27 mouse cellular contexts compared by ENCODE assay signal in genomic region chr15:81561996-81562395, GRCm38 (mm10). TPM values are rescaled to one million over a fixed set of nuclear protein-coding genes. Genes with fewer than 3 reads are reported as not detected.
DNase-seq lines count a peak whose midpoint lies in the region; ATAC-seq and TF ChIP-seq lines count a peak whose summit lies in the region.
"Had no signal": no experiment of that assay in that cellular context is flagged by ENCODE, and none has a peak within 500 bp of the region (broad histone marks: within the 10 kb centered on the region; RNA-seq: fewer than 3 reads in every experiment).

No protein-coding gene starts in this region.

- dilution Hi-C loops in CH12.LX (cut with MboI; ENCODE audit: extremely low pct_ligation_motif_present, extremely low pct_unique_long_range_greater_than_20kb, low sequenced_read_pairs) = no loop called here

- WGBS in thymus, adult 2 months = 15% methylated on average over 9 of the region's 9 CpGs
- WGBS in forebrain, postnatal 0 days = 85% methylated on average over 9 of the region's 9 CpGs

- no peak for TF ChIP-seq POLR2A in thymus, adult 2 months (IDR thresholded peaks at IDR 0.05; ENCODE audit: control insufficient read depth, extremely low read depth, insufficient read depth, low read length, poor library complexity)
- no peak for TF ChIP-seq POLR2A in CH12.LX (IDR thresholded peaks at IDR 0.05; ENCODE audit: low read depth, low read length)

- in situ Hi-C loops in CH12.LX (cut with MboI; ENCODE audit: low pct_ligation_motif_present, low pct_unique_long_range_greater_than_20kb, low sequenced_read_pairs) = no loop called here

- H3K4me3 ChIP-seq in thymus, adult 2 months (ENCODE audit: control insufficient read depth, insufficient read depth, low read length) = no peak overlapping the region
- H3K4me3 ChIP-seq in CH12.LX (replicated peaks in 1 of 3; ENCODE audit: low read depth in 2 of 3, low read length in 2 of 3, poor library complexity in 1 of 3) = no peak overlapping the region
- no peak overlapping the region for H3K4me3 ChIP-seq in forebrain, postnatal 0 days (ENCODE audit: low read depth, low read length)
- H3K4me3 ChIP-seq: forebrain, embryonic 10.5 days; forebrain, embryonic 13.5 days; gastrocnemius, adult 2 months; heart, embryonic 12.5 days; heart, embryonic 15.5 days; hindbrain, embryonic 10.5 days; hindbrain, embryonic 13.5 days had no signal

- no peaks in the 10 kb centered on the region for H3K36me3 ChIP-seq in thymus, adult 2 months (ENCODE audit: control insufficient read depth, insufficient read depth, low read length)
- H3K36me3 ChIP-seq in CH12.LX (replicated peaks in 1 of 2; ENCODE audit: control insufficient read depth in 1 of 2, insufficient read depth in 1 of 2, low read length in 1 of 2) = no peaks in the 10 kb centered on the region
- no peaks in the 10 kb centered on the region for H3K36me3 ChIP-seq in forebrain, postnatal 0 days (ENCODE audit: insufficient read depth)
- H3K36me3 ChIP-seq: forebrain, embryonic 10.5 days; heart, embryonic 12.5 days; heart, embryonic 15.5 days; hindbrain, embryonic 10.5 days; hindbrain, embryonic 13.5 days had no signal

- H3K9ac ChIP-seq in CH12.LX (ENCODE audit: insufficient read depth, low read depth) = no peak overlapping the region
- H3K9ac ChIP-seq in forebrain, postnatal 0 days = no peak overlapping the region
- H3K9ac ChIP-seq: forebrain, embryonic 13.5 days; heart, embryonic 12.5 days; heart, embryonic 15.5 days; hindbrain, embryonic 13.5 days had no signal

- no peaks in the 10 kb centered on the region for H3K27me3 ChIP-seq in thymus, adult 2 months (ENCODE audit: control insufficient read depth, insufficient read depth, low read length)
- H3K27me3 ChIP-seq in CH12.LX (replicated peaks) = no peaks in the 10 kb centered on the region
- H3K27me3 ChIP-seq in forebrain, postnatal 0 days (ENCODE audit: insufficient read depth, low read length) = no peaks in the 10 kb centered on the region
- H3K27me3 ChIP-seq: forebrain, embryonic 13.5 days; heart, embryonic 12.5 days; heart, embryonic 15.5 days; hindbrain, embryonic 13.5 days had no signal

- ATAC-seq in CD4-positive, CD25-positive, alpha-beta regulatory T cell, adult 4 months = no peak
- no peak for ATAC-seq in forebrain, postnatal 0 days
- ATAC-seq: activated CD4-positive, CD25-positive, alpha-beta regulatory T cell, adult 4 months; forebrain, embryonic 13.5 days; forebrain, embryonic 16.5 days; hindbrain, embryonic 16.5 days had no signal

- H3K4me2 ChIP-seq in CH12.LX (ENCODE audit: insufficient read depth, low read depth, poor library complexity, severe bottlenecking) = peak overlapping the region; percentile 33
- no peak overlapping the region for H3K4me2 ChIP-seq in forebrain, postnatal 0 days (ENCODE audit: low read depth)
- H3K4me2 ChIP-seq: forebrain, embryonic 13.5 days; heart, embryonic 12.5 days; heart, embryonic 15.5 days; hindbrain, embryonic 13.5 days had no signal

- no peak overlapping the region for H3K27ac ChIP-seq in thymus, adult 2 months (ENCODE audit: control insufficient read depth, insufficient read depth, low read length)
- no peak overlapping the region for H3K27ac ChIP-seq in CH12.LX (ENCODE audit: insufficient read depth, low read depth)
- H3K27ac ChIP-seq in forebrain, postnatal 0 days (ENCODE audit: low read depth, low read length) = no peak overlapping the region
- H3K27ac ChIP-seq: forebrain, embryonic 13.5 days; gastrocnemius, adult 2 months; heart, embryonic 15.5 days; hindbrain, embryonic 13.5 days had no signal

- H3K9me3 ChIP-seq in CH12.LX (replicated peaks; ENCODE audit: low read length) = no peaks in the 10 kb centered on the region
- H3K9me3 ChIP-seq in forebrain, postnatal 0 days (ENCODE audit: low read length) = no peaks in the 10 kb centered on the region
- H3K9me3 ChIP-seq: forebrain, embryonic 10.5 days; forebrain, embryonic 13.5 days; heart, embryonic 12.5 days; heart, embryonic 15.5 days; hindbrain, embryonic 10.5 days; hindbrain, embryonic 13.5 days had no signal

- no peak; the same call in 1 of the 2 replicates for TF ChIP-seq EP300 in CH12.LX (IDR thresholded peaks at IDR 0.05; ENCODE audit: low read length)

- DNase-seq in CD4-positive, CD25-positive, alpha-beta regulatory T cell, adult 2 months (ENCODE audit: low read depth, low spot score) = peak; percentile 37
- DNase-seq in thymus, postnatal 25 days = peak; percentile 22
- DNase-seq in thymus, adult 2 months = no peak
- DNase-seq in CH12.LX (ENCODE audit: extremely low read depth) = no peak
- DNase-seq in naive thymus-derived CD4-positive, alpha-beta T cell, adult 2 months (ENCODE audit: low read depth) = peak; percentile 74
- DNase-seq in heart, adult 18-20 months = no peak
- DNase-seq in forebrain, postnatal 0 days = no peak
- DNase-seq: adrenal gland, adult 8-10 months; adrenal gland, postnatal 25 days; cerebellum, adult 18-20 months; cerebellum, adult 9-10 months; cerebellum, postnatal 14 days; gastrocnemius, adult 2 months; gastrocnemius, postnatal 14 days; heart, adult 11 months; heart, postnatal 10 days; heart, postnatal 36 days had no signal

- TF ChIP-seq RAD21 in CH12.LX (IDR thresholded peaks at IDR 0.05; ENCODE audit: low read depth, low read length) = no peak

- H3K4me1 ChIP-seq in thymus, adult 2 months (replicated peaks; ENCODE audit: control insufficient read depth, insufficient read depth, low read length) = peaks cover 9% of the 10 kb centered on the region
- H3K4me1 ChIP-seq in CH12.LX (ENCODE audit: control insufficient read depth in 1 of 2, insufficient read depth in 2 of 2) = peaks cover 3 to 5% of the 10 kb centered on the region in 2 experiments; a peak in 2 of 4 replicates
- H3K4me1 ChIP-seq in forebrain, postnatal 0 days (ENCODE audit: insufficient read depth) = no peaks in the 10 kb centered on the region
- H3K4me1 ChIP-seq: forebrain, embryonic 13.5 days; heart, embryonic 12.5 days; heart, embryonic 15.5 days; hindbrain, embryonic 13.5 days had no signal

- no peak for TF ChIP-seq CTCF in thymus, adult 2 months (IDR thresholded peaks at IDR 0.05; ENCODE audit: borderline replicate concordance, control insufficient read depth, extremely low read depth, insufficient read depth, low read length, poor library complexity)
- TF ChIP-seq CTCF in CH12.LX (conservative IDR thresholded peaks at IDR 0.05 in 1 of 2, IDR thresholded peaks at IDR 0.05 in 1 of 2; ENCODE audit: low read depth in 2 of 2, low read length in 2 of 2) = no peak
- no peak for TF ChIP-seq CTCF in forebrain, postnatal 0 days (IDR thresholded peaks at IDR 0.05; ENCODE audit: low read depth)

- no peaks in the 10 kb centered on the region for H3K79me2 ChIP-seq in CH12.LX (replicated peaks; ENCODE audit: control insufficient read depth, extremely low read depth, insufficient read depth, poor library complexity, severe bottlenecking)

TF ChIP-seq in CH12.LX, 34 proteins besides CTCF, POLR2A, EP300 and RAD21:
- TF ChIP-seq UBTF (IDR thresholded peaks at IDR 0.05; ENCODE audit: low read depth, low read length) (no peak), KAT2A (IDR thresholded peaks at IDR 0.05; ENCODE audit: insufficient replicate concordance, low read length) (no peak), MAFK (IDR thresholded peaks at IDR 0.05; ENCODE audit: insufficient replicate concordance, low read length) (no peak), ELF1 (IDR thresholded peaks at IDR 0.05; ENCODE audit: low read depth, low read length) (no peak), MAZ (IDR thresholded peaks at IDR 0.05; ENCODE audit: low read depth, low read length) (no peak), USF2 (conservative IDR thresholded peaks at IDR 0.05; ENCODE audit: low read depth, low read length) (no peak), CHD1 (IDR thresholded peaks at IDR 0.05; ENCODE audit: low read depth, low read length) (no peak), JUND (conservative IDR thresholded peaks at IDR 0.05; ENCODE audit: low read depth, low read length) (no peak), BHLHE40 (IDR thresholded peaks at IDR 0.05; ENCODE audit: low read depth, low read length) (no peak; the same call in 1 of the 2 replicates), NRF1 (IDR thresholded peaks at IDR 0.05; ENCODE audit: low read depth, low read length) (no peak), SIN3A (IDR thresholded peaks at IDR 0.05; ENCODE audit: low read length) (no peak), TCF12 (IDR thresholded peaks at IDR 0.05; ENCODE audit: low read depth, low read length) (no peak), GABPA (IDR thresholded peaks at IDR 0.05; ENCODE audit: insufficient replicate concordance, low read depth, low read length) (no peak), IRF4 (IDR thresholded peaks at IDR 0.05; ENCODE audit: low read depth, low read length) (no peak), POLR2AphosphoS2 (IDR thresholded peaks at IDR 0.05; ENCODE audit: low read depth, low read length) (no peak)

RNA-seq across cellular contexts. Expression of gene Ep300, which starts 23.2 kb away (rescaled TPM):
- polyA plus RNA-seq in CD4-positive, CD25-positive, alpha-beta regulatory T cell, adult 4 months (2017; shearing (Covaris generic)) = 10 to 100 TPM; 15.9 to 18.2 TPM
- 60.6 and 70.7 TPM in 2 replicates for polyA plus RNA-seq in thymus, adult 2 months (2012; rRNA removed)
- total RNA-seq in CH12.LX (2012; rRNA removed) = 16.4 and 17.4 TPM in 2 replicates
- 4.7 and 5.9 TPM in 2 replicates for total RNA-seq in CH12.LX (2014; rRNA removed)
- 23.1 and 33.2 TPM in 2 replicates for polyA plus RNA-seq in CH12.LX (2012; ENCODE audit: insufficient read length, low read depth)
- 10 to 100 TPM; 40.7 to 42.1 TPM for total RNA-seq in heart, adult 18-20 months (2021)
- total RNA-seq in forebrain, postnatal 0 days (2014; rRNA removed) = 42.4 and 50.1 TPM in 2 replicates
- polyA plus RNA-seq in forebrain, postnatal 0 days (2015; fragmentation: Nextera tagmentation; extraction: Ambion mirVana) = 8.6 and 15.6 TPM in 2 replicates

Comparison
In these comparisons a context has a peak if more than half of its experiments do, and no peak if none do; other contexts are left out.
1. DNase-seq: peak in CD4-positive, CD25-positive, alpha-beta regulatory T cell, adult 2 months (single experiment), thymus, postnatal 25 days (single experiment) and naive thymus-derived CD4-positive, alpha-beta T cell, adult 2 months (single experiment); none in thymus, adult 2 months (single experiment), CH12.LX (single experiment), heart, adult 18-20 months (0 of 2) and forebrain, postnatal 0 days (single experiment).